Mouse (Mus musculus) left cerebral cortex, adult 9 months (tissue): ENCODE measurements around the gene Gm48552.
A peak's percentile ranks its signal among the peaks of the same experiment; 100 is the strongest.

Experiments
- DNase-seq, 2 experiments: peaks; one replicate each; pipeline ENCODE4 v3.0.0; 2022; ENCODE audit warnings: low spot score in 2 of 2

The Gm48552 gene

GRCm38 (mm10) chr10:81362336-81362949 lies 26.4 kb upstream of the Gm48552 start:
- no peak for DNase-seq

- no peak for DNase-seq
Observed at GRCm38 (mm10) chr10:81363436-81364346, 25.1 kb upstream of the Gm48552 start.

DNA sequence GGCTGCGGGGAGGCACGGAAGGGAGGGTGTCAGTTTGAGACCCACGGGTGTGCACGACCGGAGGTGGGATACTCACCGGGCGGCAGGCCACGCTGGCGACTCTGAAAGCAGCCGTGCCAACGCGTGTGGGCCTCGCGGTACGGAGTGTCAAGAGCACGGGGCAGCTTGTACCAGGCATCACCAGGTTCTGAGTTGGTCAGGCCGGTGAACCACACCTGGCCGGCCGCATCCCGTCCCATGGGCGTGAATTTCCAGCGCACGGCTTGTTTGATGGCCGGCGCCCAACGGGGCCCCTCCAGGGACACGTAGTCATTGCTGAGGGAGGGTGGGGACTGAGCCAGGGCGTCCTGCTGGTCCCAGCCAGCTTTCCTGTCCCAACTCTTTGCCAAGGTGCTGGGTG lies 24.1 kb upstream of the Gm48552 start:
- no peak for DNase-seq

DNA sequence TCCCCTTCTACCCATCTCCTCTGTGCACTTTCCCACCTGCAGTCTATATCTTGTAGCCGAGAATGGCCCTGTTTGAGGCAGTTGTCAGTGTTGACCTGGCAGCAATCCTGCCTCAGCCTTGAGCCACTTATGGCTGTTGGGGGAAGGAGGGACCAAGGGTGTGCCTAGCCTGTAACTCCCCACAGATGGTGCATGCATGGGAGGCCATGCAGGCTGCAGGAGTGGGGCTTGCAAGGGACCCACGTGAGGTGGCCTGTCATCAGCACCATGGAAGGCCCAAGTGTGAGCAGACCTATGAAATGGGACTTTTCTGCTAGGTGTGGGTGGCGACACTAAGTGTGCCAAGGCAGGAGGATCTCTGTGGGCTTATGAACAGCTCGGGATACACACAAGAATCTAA lies 23.7 kb upstream of the Gm48552 start:
- peak in 1 of 2 experiments; percentile 70 for DNase-seq

DNA sequence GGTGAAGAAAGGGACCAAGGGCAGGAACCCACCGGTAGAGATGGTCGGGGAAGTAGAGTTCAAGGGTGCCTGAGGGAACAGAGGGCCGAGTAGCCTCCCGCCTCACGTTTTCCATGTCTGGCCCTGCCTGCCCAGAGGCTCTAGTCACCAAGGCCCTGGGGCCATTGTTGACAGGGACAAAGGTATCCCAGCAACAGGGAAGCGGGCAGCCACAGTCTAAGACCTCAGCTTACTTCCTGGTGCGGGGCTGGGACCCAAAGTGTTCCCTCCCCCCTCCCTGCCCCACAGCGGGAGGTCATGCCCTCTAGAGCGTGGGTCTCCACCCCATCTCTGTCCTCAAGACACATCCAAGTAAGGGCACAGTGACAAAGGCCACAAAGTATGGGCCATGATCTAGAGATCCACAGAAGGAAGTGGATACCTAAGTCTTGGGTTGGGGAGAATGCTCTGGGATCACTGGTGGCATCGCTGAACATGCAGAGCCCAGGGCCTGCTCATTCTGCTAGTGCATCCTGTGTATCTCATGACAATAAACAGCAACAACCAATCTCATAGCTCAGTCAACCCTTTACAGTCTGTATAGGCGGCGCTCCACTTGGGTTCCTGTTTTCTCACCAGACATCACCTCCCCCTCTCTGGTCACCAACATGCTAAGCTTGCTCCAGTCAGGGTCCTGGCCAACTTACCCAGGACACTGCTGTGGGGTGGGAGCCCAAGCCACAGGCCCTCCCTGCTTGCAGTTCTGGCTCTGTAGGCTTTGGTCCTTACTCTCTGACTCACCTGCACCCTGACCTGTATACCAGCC lies 22.9 kb upstream of the Gm48552 start, which contains the start of gene 4930404N11Rik:
Gene 4930404N11Rik, minus strand, starts transcription at position 145 of the 805 bp plus-strand sequence.
- no peak for DNase-seq

- no peak for DNase-seq
Observed at GRCm38 (mm10) chr10:81366477-81367206, 22.2 kb upstream of the Gm48552 start.

DNA sequence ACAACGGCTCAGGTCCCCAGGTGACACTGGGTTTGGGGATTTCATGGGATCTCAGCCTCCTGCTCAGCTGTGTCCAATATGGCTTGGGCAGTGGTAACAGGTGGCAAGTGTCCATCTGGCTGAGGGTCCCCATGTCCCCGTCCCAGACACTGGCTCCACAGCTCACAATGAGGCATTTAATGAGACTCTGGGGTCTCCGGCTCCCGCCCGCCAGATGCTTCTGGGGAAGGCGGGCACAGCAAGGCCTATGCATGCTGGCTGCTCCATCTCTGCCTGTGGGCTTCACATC lies 21.7 kb upstream of the Gm48552 start:
- no peak for DNase-seq

DNA sequence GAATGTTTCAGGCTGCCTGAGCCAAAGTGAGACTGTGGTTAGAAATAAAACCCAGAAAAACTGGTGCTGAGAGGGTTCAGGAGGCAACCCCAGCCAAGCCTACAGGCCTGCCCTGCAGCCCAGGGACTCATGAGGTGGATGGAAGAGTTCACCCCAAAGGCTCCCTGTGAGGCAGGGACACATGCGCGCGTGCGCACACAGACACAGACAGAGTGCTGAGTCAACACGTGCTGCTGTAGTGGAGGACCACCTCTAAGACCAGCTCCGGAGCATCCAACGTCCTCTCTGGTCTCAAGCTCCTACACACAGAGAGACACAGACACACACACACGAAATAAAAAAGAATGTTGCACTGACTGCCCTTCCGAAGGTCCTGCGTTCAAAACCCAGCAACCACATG lies 13.5 kb upstream of the Gm48552 start:
- no peak for DNase-seq

GRCm38 (mm10) chr10:81376561-81377361 lies 12.0 kb upstream of the Gm48552 start:
- DNase-seq = no peak

GRCm38 (mm10) chr10:81377362-81377664 lies 11.5 kb upstream of the Gm48552 start:
- DNase-seq = no peak

- no peak for DNase-seq
Observed at GRCm38 (mm10) chr10:81377793-81378552, 10.8 kb upstream of the Gm48552 start, which contains the start of gene Fzr1. TSS of gene Fzr1 (minus strand) at chr10:81378516.

DNA sequence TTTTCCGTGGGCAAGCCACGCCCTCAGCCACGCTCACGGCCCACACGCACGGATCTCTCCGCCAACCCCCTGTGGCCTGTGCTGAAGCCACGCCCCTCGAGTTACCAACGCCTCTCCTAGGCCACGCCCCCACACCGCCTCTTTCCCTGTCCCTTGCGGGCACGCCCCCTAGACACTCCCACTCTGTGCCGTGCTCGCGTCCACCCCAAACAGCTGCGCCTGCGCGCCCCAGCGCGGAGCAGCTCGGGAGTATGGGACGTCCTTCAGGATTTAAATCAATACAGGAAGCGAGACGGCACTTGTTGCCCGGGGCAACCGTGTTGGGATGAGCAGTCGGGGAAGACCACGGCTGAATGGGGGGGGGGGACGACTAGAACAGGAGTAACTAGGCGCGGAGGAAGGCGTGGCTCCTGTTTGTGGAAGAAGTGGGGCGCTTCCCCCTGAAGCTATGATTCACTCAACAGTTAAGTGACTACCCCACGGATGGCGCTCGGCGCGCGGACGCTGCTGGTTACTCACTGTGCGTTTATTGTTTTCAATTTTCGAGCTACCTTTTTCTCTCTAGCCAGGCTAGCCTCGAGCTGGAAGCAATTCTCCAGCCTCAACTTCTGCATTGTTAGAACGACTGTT lies 10.1 kb upstream of the Gm48552 start:
- peak; percentile 99 to 100 for DNase-seq

- DNase-seq = no peak
Observed at GRCm38 (mm10) chr10:81379183-81379553, 9.6 kb upstream of the Gm48552 start.

GRCm38 (mm10) chr10:81379809-81380378 lies 8.9 kb upstream of the Gm48552 start:
- no peak for DNase-seq

GRCm38 (mm10) chr10:81382039-81382438 lies 6.8 kb upstream of the Gm48552 start:
- no peak for DNase-seq

DNA sequence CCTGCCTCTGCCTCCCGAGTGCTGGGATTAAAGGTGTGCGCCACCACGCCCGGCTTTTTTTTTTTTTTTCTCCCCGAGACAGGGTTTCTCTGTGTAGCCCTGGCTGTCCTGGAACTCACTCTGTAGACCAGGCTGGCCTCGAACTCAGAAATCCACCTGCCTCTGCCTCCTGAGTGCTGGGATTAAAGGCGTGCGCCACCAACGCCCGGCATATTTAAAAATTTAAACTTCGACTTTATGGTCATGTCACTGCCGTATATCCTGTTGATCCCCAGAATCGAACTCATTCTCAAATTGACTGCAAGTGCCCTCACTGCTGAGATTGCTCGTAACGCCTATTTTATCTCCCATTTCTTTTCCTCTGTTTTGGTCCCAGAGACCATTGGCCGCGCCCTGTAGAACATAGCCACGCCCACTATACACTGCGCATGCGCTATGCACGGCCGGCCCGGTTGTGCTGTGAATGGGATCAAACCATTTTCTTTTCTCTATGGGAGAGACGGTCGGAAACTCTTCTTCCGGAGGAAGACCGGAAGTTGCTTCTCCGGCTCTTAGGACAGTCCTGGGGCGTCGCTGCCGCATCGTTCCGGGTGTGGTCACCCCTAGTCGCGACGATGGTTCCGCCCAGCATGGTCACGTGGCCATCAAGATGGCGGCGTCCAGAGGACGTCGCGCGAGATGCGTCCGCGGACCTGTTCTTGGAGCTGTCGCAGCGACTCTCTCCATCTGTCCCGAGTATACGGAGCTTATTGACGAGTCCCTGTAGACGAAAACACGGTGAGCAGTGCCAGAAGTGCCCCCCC lies 4.8 kb upstream of the Gm48552 start, which contains the start of the genes Dohh and Gm48551:
Gene Dohh, plus strand, starts transcription at position 627 of the 803 bp plus-strand sequence.
Gene Gm48551, plus strand, starts transcription at position 665 of the 803 bp plus-strand sequence.
- DNase-seq = peak; percentile 98 to 99

GRCm38 (mm10) chr10:81384605-81384982 lies 4.2 kb upstream of the Gm48552 start:
- no peak for DNase-seq

GRCm38 (mm10) chr10:81385603-81386306 lies 3.0 kb upstream of the Gm48552 start:
- DNase-seq = no peak
